Mouse (Mus musculus) midbrain, postnatal 0 days (tissue): ENCODE results near the gene Cers1. TPM values are rescaled to one million over a fixed set of nuclear protein-coding genes. Genes with fewer than 3 reads are reported as not detected.

Experiments
- ATAC-seq: fragments of 200-750 bp; cut with Nextera tagmentation; 2 replicates; pipeline ENCODE4 v1.8.0; 2017; ENCODE audit warnings: moderate number of reproducible peaks, mild to moderate bottlenecking, moderate TSS enrichment, moderate library complexity; ENCODE audit not compliant: low FRiP score
- DNase-seq: peaks from one replicate; pipeline ENCODE4 v3.0.0-alpha.2; 2015; ENCODE audit warnings: low spot score
- H3K27ac ChIP-seq: fragments of 300-500 bp; sonication (generic); 2 replicates; pipeline ENCODE4 v1.5.1; 2014; ENCODE audit warnings: low read depth, mild to moderate bottlenecking, low read length, mixed read lengths
- H3K27me3 ChIP-seq: fragments of 300-500 bp; sonication (generic); 2 replicates; pipeline ENCODE4 v1.6.1; 2014; ENCODE audit warnings: low read length, control low read depth, mixed read lengths; ENCODE audit not compliant: insufficient read depth
- H3K36me3 ChIP-seq: fragments of 300-500 bp; sonication (generic); 2 replicates; pipeline ENCODE4 v1.6.1; 2014; ENCODE audit warnings: low read length, control low read depth, mixed read lengths; ENCODE audit not compliant: insufficient read depth
- H3K4me1 ChIP-seq: fragments of 300-500 bp; sonication (generic); 2 replicates; pipeline ENCODE4 v1.6.1; 2014; ENCODE audit warnings: mild to moderate bottlenecking, control low read depth, antibody characterized with exemption, low read length, mixed read lengths; ENCODE audit not compliant: insufficient read depth
- H3K4me2 ChIP-seq: fragments of 300-500 bp; sonication (generic); 2 replicates; pipeline ENCODE4 v1.6.1; 2014; ENCODE audit warnings: low read depth, mild to moderate bottlenecking, low read length, mixed read lengths; ENCODE audit not compliant: poor library complexity, severe bottlenecking
- H3K4me3 ChIP-seq: fragments of 300-500 bp; sonication (generic); 2 replicates; pipeline ENCODE4 v1.5.1; 2014; ENCODE audit warnings: low read depth, mild to moderate bottlenecking, low read length, moderate library complexity
- H3K9ac ChIP-seq: fragments of 300-500 bp; sonication (generic); replicated peaks from 2 replicates; pipeline ENCODE4 v1.6.1; 2014; ENCODE audit warnings: mild to moderate bottlenecking, low read length, moderate library complexity, mixed read lengths; ENCODE audit not compliant: poor library complexity, severe bottlenecking
- H3K9me3 ChIP-seq: fragments of 300-500 bp; sonication (generic); 2 replicates; pipeline ENCODE4 v1.6.1; 2016; ENCODE audit warnings: low read length, control low read depth
- CTCF ChIP-seq: IDR thresholded peaks from 2 replicates; pipeline ENCODE4 v1.5.1; 2016; ENCODE audit warnings: antibody characterized with exemption, mild to moderate bottlenecking
- WGBS: fragments of 180-500 bp; shearing (Covaris S2); extraction: QIAGEN DNeasy Blood & Tissue Kit; methylation state at CpG from one replicate; pipeline ENCODE4 v1.1.7; 2014; 5-methylcytosine and 5-hydroxymethylcytosine counted together
- polyA plus RNA-seq: library from polyadenylated mRNA; unstranded; fragments of >200 nt; fragmentation: Nextera tagmentation; extraction: Ambion mirVana; gene quantifications from 2 replicates; pipeline ENCODE4 v1.2.1, GENCODE M21; 2015
- total RNA-seq: library from RNA; depleted of rRNA; stranded (reverse); fragments of >200 nt; gene quantifications from 2 replicates; pipeline ENCODE4 v1.2.3, GENCODE M21; 2014; rRNA removed

Gene Cers1
- total and polyA plus RNA-seq, 2 experiments from 2014 or later = 47.9 to 86.5 TPM

GRCm38 (mm10) chr8:70376275-70376741 is 60.7 kb downstream of the Cers1 start:
- peaks cover 57% of the 10 kb centered on the region for H3K27me3 ChIP-seq
- no peaks in the 10 kb centered on the region for H3K36me3 ChIP-seq
- H3K9me3 ChIP-seq = no peaks in the 10 kb centered on the region
- H3K4me1 ChIP-seq = no peaks in the 10 kb centered on the region
- TF ChIP-seq CTCF = no peak
- no peak for ATAC-seq
- H3K9ac ChIP-seq = no peak overlapping the region
- 11% methylated on average over 37 of the region's 37 CpGs for WGBS
- no peak overlapping the region for H3K27ac ChIP-seq
- no peak overlapping the region for H3K4me3 ChIP-seq
- DNase-seq = no peak
- H3K4me2 ChIP-seq = 0 out of 2 replicates have a peak overlapping the region, but pooled peaks have one; percentile 18

GRCm38 (mm10) chr8:70377049-70377448 is 61.5 kb downstream of the Cers1 start:
- TF ChIP-seq CTCF = peak; percentile 37
- Histone ChIP-seq H3K36me3 (no peaks in the 10 kb centered on the region), H3K4me1 (no peaks in the 10 kb centered on the region), H3K4me3 (no peak overlapping the region), H3K27ac (no peak overlapping the region), H3K9ac (no peak overlapping the region), H3K9me3 (no peaks in the 10 kb centered on the region), H3K27me3 (peaks cover 57% of the 10 kb centered on the region), H3K4me2 (no peak overlapping the region)
- DNase-seq = no peak
- ATAC-seq = no peak
- WGBS = 12% methylated on average over 15 of the region's 15 CpGs

GRCm38 (mm10) chr8:70380069-70380468 is 64.5 kb downstream of the Cers1 start:
- Histone ChIP-seq H3K9ac (no peak overlapping the region), H3K27ac (no peak overlapping the region), H3K4me2 (no peak overlapping the region), H3K9me3 (no peaks in the 10 kb centered on the region), H3K4me1 (no peaks in the 10 kb centered on the region), H3K27me3 (peaks cover 39% of the 10 kb centered on the region), H3K36me3 (peaks cover 10% of the 10 kb centered on the region), H3K4me3 (no peak overlapping the region)
- WGBS = 82% methylated on average over 12 of the region's 12 CpGs
- TF ChIP-seq CTCF = no peak
- ATAC-seq (no peak), DNase-seq (no peak)

Other genes with a start within 250 kb of the Cers1 start
- gene Tm6sf2, start 242.9 kb upstream of the Cers1 start, total RNA-seq = 1.6 TPM in 1 of 2 replicates, not detected in the other
- gene Tm6sf2, start 242.9 kb upstream of the Cers1 start, polyA plus RNA-seq = 0.22 and 0.35 TPM in 2 replicates
- gene Hapln4, start 232.3 kb upstream of the Cers1 start, total RNA-seq = 0.99 and 1.3 TPM in 2 replicates
- gene Hapln4, start 232.3 kb upstream of the Cers1 start, polyA plus RNA-seq = 1.6 and 1.7 TPM in 2 replicates
- 440 and 447 TPM in 2 replicates for gene Ncan, start 194.9 kb upstream of the Cers1 start, total RNA-seq
- 202 and 210 TPM in 2 replicates for gene Ncan, start 194.9 kb upstream of the Cers1 start, polyA plus RNA-seq
- gene Nr2c2ap, start 184.4 kb upstream of the Cers1 start, total RNA-seq = 5.4 and 7.7 TPM in 2 replicates
- gene Nr2c2ap, start 184.4 kb upstream of the Cers1 start, polyA plus RNA-seq = 42.1 and 44.1 TPM in 2 replicates
- gene Rfxank, start 176.6 kb upstream of the Cers1 start, total RNA-seq = 9.8 and 12.3 TPM in 2 replicates
- gene Rfxank, start 176.6 kb upstream of the Cers1 start, polyA plus RNA-seq = 7.4 and 9.3 TPM in 2 replicates
- gene Borcs8, start 176.3 kb upstream of the Cers1 start, total RNA-seq = 91.1 and 98.3 TPM in 2 replicates
- gene Borcs8, start 176.3 kb upstream of the Cers1 start, polyA plus RNA-seq = 49.8 and 58.6 TPM in 2 replicates
- 0.55 and 1.1 TPM in 2 replicates for gene Mef2b, start 176.1 kb upstream of the Cers1 start, total RNA-seq
- gene Mef2b, start 176.1 kb upstream of the Cers1 start, polyA plus RNA-seq = 1.5 TPM in 2 replicates
- gene Tmem161a, start 143.4 kb upstream of the Cers1 start, total RNA-seq = 52.4 and 64.8 TPM in 2 replicates
- 49.5 and 51.6 TPM in 2 replicates for gene Tmem161a, start 143.4 kb upstream of the Cers1 start, polyA plus RNA-seq
- 15.1 and 18.0 TPM in 2 replicates for gene Slc25a42, start 103.5 kb upstream of the Cers1 start, total RNA-seq
- 9.2 and 9.3 TPM in 2 replicates for gene Slc25a42, start 103.5 kb upstream of the Cers1 start, polyA plus RNA-seq
- gene Sugp2, start 81.5 kb upstream of the Cers1 start, total RNA-seq = 139 and 150 TPM in 2 replicates
- gene Sugp2, start 81.5 kb upstream of the Cers1 start, polyA plus RNA-seq = 71.7 and 75.7 TPM in 2 replicates
- gene Armc6, start 81.3 kb upstream of the Cers1 start, total RNA-seq = 112 and 119 TPM in 2 replicates
- gene Armc6, start 81.3 kb upstream of the Cers1 start, polyA plus RNA-seq = 116 and 121 TPM in 2 replicates
- gene Homer3, start 32.9 kb upstream of the Cers1 start, total RNA-seq = 36.4 and 49.7 TPM in 2 replicates
- 13.8 and 18.3 TPM in 2 replicates for gene Homer3, start 32.9 kb upstream of the Cers1 start, polyA plus RNA-seq
- 43.6 and 46.3 TPM in 2 replicates for gene Ddx49, start 13.3 kb upstream of the Cers1 start, total RNA-seq
- gene Ddx49, start 13.3 kb upstream of the Cers1 start, polyA plus RNA-seq = 41.2 and 47.0 TPM in 2 replicates
- 97.1 and 106 TPM in 2 replicates for gene Cope, start 13.3 kb upstream of the Cers1 start, total RNA-seq
- 264 and 291 TPM in 2 replicates for gene Cope, start 13.3 kb upstream of the Cers1 start, polyA plus RNA-seq
- gene Gdf1, start 14.0 kb downstream of the Cers1 start, total RNA-seq = not detected in 2 replicates
- gene Gdf1, start 14.0 kb downstream of the Cers1 start, polyA plus RNA-seq = 4.8 and 5.3 TPM in 2 replicates
- 39.6 and 45.4 TPM in 2 replicates for gene Upf1, start 37.5 kb downstream of the Cers1 start, total RNA-seq
- 9.1 and 9.7 TPM in 2 replicates for gene Upf1, start 37.5 kb downstream of the Cers1 start, polyA plus RNA-seq
- gene Comp, start 57.8 kb downstream of the Cers1 start, total RNA-seq = 0.19 and 0.49 TPM in 2 replicates
- 0.38 and 0.77 TPM in 2 replicates for gene Comp, start 57.8 kb downstream of the Cers1 start, polyA plus RNA-seq
- gene Crtc1, start 123.8 kb downstream of the Cers1 start, total RNA-seq = 56.3 and 57.4 TPM in 2 replicates
- gene Crtc1, start 123.8 kb downstream of the Cers1 start, polyA plus RNA-seq = 46.5 and 47.8 TPM in 2 replicates
- 48.9 and 51.0 TPM in 2 replicates for gene Klhl26, start 161.2 kb downstream of the Cers1 start, total RNA-seq
- gene Klhl26, start 161.2 kb downstream of the Cers1 start, polyA plus RNA-seq = 39.4 TPM in 2 replicates
- gene Tmem59l, start 171.6 kb downstream of the Cers1 start, total RNA-seq = 168 and 206 TPM in 2 replicates
- gene Tmem59l, start 171.6 kb downstream of the Cers1 start, polyA plus RNA-seq = 203 and 226 TPM in 2 replicates
- 4.1 and 4.3 TPM in 2 replicates for gene Crlf1, start 177.4 kb downstream of the Cers1 start, total RNA-seq
- gene Crlf1, start 177.4 kb downstream of the Cers1 start, polyA plus RNA-seq = 9.4 and 10.9 TPM in 2 replicates
- gene Rex1bd, start 191.0 kb downstream of the Cers1 start, total RNA-seq = 118 and 121 TPM in 2 replicates
- 198 and 212 TPM in 2 replicates for gene Rex1bd, start 191.0 kb downstream of the Cers1 start, polyA plus RNA-seq
- 357 and 402 TPM in 2 replicates for gene Uba52, start 195.0 kb downstream of the Cers1 start, total RNA-seq
- 721 and 736 TPM in 2 replicates for gene Uba52, start 195.0 kb downstream of the Cers1 start, polyA plus RNA-seq
- gene Fkbp8, start 211.9 kb downstream of the Cers1 start, total RNA-seq = 490 and 533 TPM in 2 replicates
- 351 and 386 TPM in 2 replicates for gene Fkbp8, start 211.9 kb downstream of the Cers1 start, polyA plus RNA-seq
- 36.3 and 38.2 TPM in 2 replicates for gene Kxd1, start 212.2 kb downstream of the Cers1 start, total RNA-seq
- 53.1 and 55.8 TPM in 2 replicates for gene Kxd1, start 212.2 kb downstream of the Cers1 start, polyA plus RNA-seq
- 10.2 and 14.1 TPM in 2 replicates for gene Ell, start 223.7 kb downstream of the Cers1 start, total RNA-seq
- gene Ell, start 223.7 kb downstream of the Cers1 start, polyA plus RNA-seq = 12.6 and 13.2 TPM in 2 replicates